9 mouse cellular contexts compared by ENCODE assay signal in the genomic region with DNA sequence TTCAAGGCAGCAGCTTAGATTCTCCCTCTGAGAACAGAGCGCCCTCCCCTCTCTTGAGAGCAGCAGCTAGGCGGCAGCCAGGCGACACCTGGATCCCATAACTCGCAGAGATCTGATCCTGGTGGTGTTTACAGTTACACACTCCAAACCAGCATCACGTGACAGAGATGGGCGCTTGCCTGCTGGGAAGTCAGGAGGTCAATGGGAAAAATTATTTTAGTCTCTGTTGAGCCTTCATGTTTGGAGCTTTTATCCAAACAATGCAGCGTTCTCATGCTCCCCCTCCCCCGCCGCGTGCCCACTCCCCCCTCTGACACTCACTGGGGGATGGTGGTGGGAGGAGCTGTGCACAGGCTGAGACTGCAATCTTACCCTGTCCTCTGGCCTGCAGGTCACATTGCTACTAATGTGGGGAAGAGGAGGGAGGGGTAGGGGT. TPM values are rescaled to one million over a fixed set of nuclear protein-coding genes. Genes with fewer than 3 reads are reported as not detected.
DNase-seq lines count a peak whose midpoint lies in the region; ATAC-seq and TF ChIP-seq lines count a peak whose summit lies in the region.
"Had no signal": no experiment of that assay in that cellular context is flagged by ENCODE, and none has a peak within 500 bp of the region (broad histone marks: within the 10 kb centered on the region; RNA-seq: fewer than 3 reads in every experiment).

No protein-coding gene starts in this region.

- intact Hi-C loops in heart, adult 2 months (cut with DNase I): no loop called here

- peak; percentile 93 for ATAC-seq in lung, embryonic 16.5 days (ENCODE audit: low read depth)
- ATAC-seq in stomach, embryonic 15.5 days (ENCODE audit: insufficient read depth, low FRiP score, low read depth): peak; percentile 77

- H3K27me3 ChIP-seq in E14TG2a.4 (ENCODE audit: insufficient read depth, low read length): no peaks in the 10 kb centered on the region; the same call in 1 of the 2 replicates
- no peaks in the 10 kb centered on the region for H3K27me3 ChIP-seq in heart, adult 2 months (ENCODE audit: control insufficient read depth, insufficient read depth, low read length)
- H3K27me3 ChIP-seq in lung, embryonic 16.5 days (ENCODE audit: control insufficient read depth, insufficient read depth, low read depth, low read length): no peaks in the 10 kb centered on the region
- no peaks in the 10 kb centered on the region for H3K27me3 ChIP-seq in stomach, embryonic 15.5 days (replicated peaks)

- H3K27ac ChIP-seq in heart, adult 2 months: peak overlapping the region; percentile 28
- peak overlapping the region; percentile 37 for H3K27ac ChIP-seq in lung, embryonic 16.5 days (ENCODE audit: low read length)
- peak overlapping the region; percentile 81 for H3K27ac ChIP-seq in stomach, embryonic 15.5 days

- H3K9me3 ChIP-seq in E14TG2a.4 (ENCODE audit: low read length): no peaks in the 10 kb centered on the region
- no peaks in the 10 kb centered on the region for H3K9me3 ChIP-seq in lung, embryonic 16.5 days (ENCODE audit: control insufficient read depth, low read length)
- H3K9me3 ChIP-seq in stomach, embryonic 15.5 days: no peaks in the 10 kb centered on the region
- H3K9me3 ChIP-seq: megakaryocyte, embryonic 14.5 days had no signal

- peak overlapping the region; percentile 26 for H3K4me2 ChIP-seq in lung, embryonic 16.5 days (ENCODE audit: low read depth, low read length)
- peak overlapping the region; percentile 29 for H3K4me2 ChIP-seq in stomach, embryonic 15.5 days

- no peaks in the 10 kb centered on the region for H3K79me2 ChIP-seq in heart, adult 2 months (replicated peaks; ENCODE audit: control insufficient read depth, insufficient read depth, low read length)

- TF ChIP-seq POLR2A in heart, adult 2 months (IDR thresholded peaks at IDR 0.05; ENCODE audit: insufficient read depth, low read depth, low read length): no peak

- peaks cover 16% of the 10 kb centered on the region for H3K4me1 ChIP-seq in E14TG2a.4 (replicated peaks; ENCODE audit: low read depth, low read length)
- peaks cover 6% of the 10 kb centered on the region for H3K4me1 ChIP-seq in heart, adult 2 months (ENCODE audit: control insufficient read depth, insufficient read depth, low read length)
- peaks cover 48% of the 10 kb centered on the region for H3K4me1 ChIP-seq in lung, embryonic 16.5 days (replicated peaks; ENCODE audit: control insufficient read depth, insufficient read depth, low read length)
- peaks cover 24% of the 10 kb centered on the region for H3K4me1 ChIP-seq in stomach, embryonic 15.5 days
- H3K4me1 ChIP-seq: megakaryocyte, embryonic 14.5 days had no signal

- no peak overlapping the region for H3K9ac ChIP-seq in heart, adult 2 months (ENCODE audit: low read depth, low read length)
- H3K9ac ChIP-seq in lung, embryonic 16.5 days (ENCODE audit: low read length): no peak overlapping the region
- no peak overlapping the region for H3K9ac ChIP-seq in stomach, embryonic 15.5 days

- TF ChIP-seq EP300 in heart, adult 2 months (IDR thresholded peaks at IDR 0.05; ENCODE audit: insufficient read depth, low read depth, low read length): no peak

- H3K36me3 ChIP-seq in E14TG2a.4 (ENCODE audit: insufficient read depth, low read length): no peaks in the 10 kb centered on the region
- H3K36me3 ChIP-seq in heart, adult 2 months (ENCODE audit: control insufficient read depth, insufficient read depth, low read length): no peaks in the 10 kb centered on the region
- H3K36me3 ChIP-seq in lung, embryonic 16.5 days (ENCODE audit: control insufficient read depth, insufficient read depth, low read length): no peaks in the 10 kb centered on the region
- H3K36me3 ChIP-seq in stomach, embryonic 15.5 days: no peaks in the 10 kb centered on the region

- peak; percentile 66 for DNase-seq in brain, adult 2 months (ENCODE audit: low read depth, low spot score)
- DNase-seq in heart, adult 2 months: peak; percentile 39 to 44
- DNase-seq in kidney, adult 8-10 months: peak; percentile 63 to 71
- DNase-seq in frontal cortex, adult 2 months (ENCODE audit: extremely low spot score in 1 of 2, low spot score in 1 of 2): no peak
- DNase-seq in spleen, postnatal 4 days (ENCODE audit: low spot score in 2 of 2): no peak

- WGBS in heart, adult 2 months: 9% methylated on average over 10 of the region's 10 CpGs
- WGBS in lung, embryonic 16.5 days: 3% methylated on average over 10 of the region's 10 CpGs
- 4% methylated on average over 10 of the region's 10 CpGs for WGBS in stomach, embryonic 15.5 days

- TF ChIP-seq CTCF in E14TG2a.4 (conservative IDR thresholded peaks at IDR 0.05; ENCODE audit: low read length): no peak
- TF ChIP-seq CTCF in heart, adult 2 months (IDR thresholded peaks at IDR 0.05): no peak

- 0 out of 2 replicates have a peak overlapping the region, but pooled peaks have one; percentile 1 for H3K4me3 ChIP-seq in E14TG2a.4 (replicated peaks; ENCODE audit: low read length)
- H3K4me3 ChIP-seq in heart, adult 2 months: no peak overlapping the region
- H3K4me3 ChIP-seq in lung, embryonic 16.5 days (ENCODE audit: low read length): peak overlapping the region; percentile 4; the same call in 1 of the 2 replicates
- no peak overlapping the region for H3K4me3 ChIP-seq in stomach, embryonic 15.5 days (replicated peaks)
- H3K4me3 ChIP-seq: megakaryocyte, embryonic 14.5 days had no signal

RNA-seq across cellular contexts. Expression of gene Afap1l2, which starts 10.8 kb away (rescaled TPM):
- total RNA-seq in heart, adult 2 months (2021): 1 to 10 TPM; 3.6 TPM
- polyA plus RNA-seq in heart, adult 2 months (2012; rRNA removed): 1.8 and 2.9 TPM in 2 replicates
- polyA plus RNA-seq in lung, embryonic 16.5 days (2015; fragmentation: Nextera tagmentation; extraction: Ambion mirVana): 29.0 and 31.3 TPM in 2 replicates
- 21.2 and 21.7 TPM in 2 replicates for polyA plus RNA-seq in stomach, embryonic 15.5 days (2015; fragmentation: Nextera tagmentation; extraction: Ambion mirVana)
- polyA plus RNA-seq in frontal cortex, adult 2 months (2012; rRNA removed): 12.2 and 12.7 TPM in 2 replicates

Comparison
In these comparisons a context has a peak if more than half of its experiments do, and no peak if none do; other contexts are left out.
1. H3K4me3 ChIP-seq: peak in E14TG2a.4 (single experiment) and lung, embryonic 16.5 days (single experiment); none in heart, adult 2 months (single experiment) and stomach, embryonic 15.5 days (single experiment).
2. DNase-seq: peak in brain, adult 2 months (single experiment), heart, adult 2 months (2 of 2) and kidney, adult 8-10 months (2 of 2); none in frontal cortex, adult 2 months (0 of 2) and spleen, postnatal 4 days (0 of 2).
3. H3K27ac ChIP-seq: peak in every context shown above with its lines; median percentile 81 in stomach, embryonic 15.5 days; 37 in lung, embryonic 16.5 days; 28 in heart, adult 2 months.